Mouse (Mus musculus): ENCODE measurements around the gene Pcgf6.

Pcgf6 gene

GRCm38 (mm10) chr19:47050271-47051032, at the start of gene Pcgf6:
Gene Pcgf6 (minus strand): TSS chr19:47050906.
- DNase-seq, result peak; percentile 75 to 81

GRCm38 (mm10) chr19:47090550-47091156, 39.9 kb upstream of the Pcgf6 start, which contains the start of the genes Usmg5 and Pdcd11:
Gene Usmg5 (minus strand): TSS chr19:47090647.
Gene Pdcd11 (plus strand): TSS chr19:47090768.
- DNase-seq, result peak; percentile 91 to 92

GRCm38 (mm10) chr19:47089718-47090525, 39.2 kb upstream of the Pcgf6 start:
- DNase-seq, result no peak

GRCm38 (mm10) chr19:47088226-47088625, 37.5 kb upstream of the Pcgf6 start:
- no peak for DNase-seq

- DNase-seq, result peak; percentile 83 to 86
These were observed 17.4 kb upstream of the Pcgf6 start for GRCm38 (mm10) chr19:47067924-47068611.

GRCm38 (mm10) chr19:47067096-47067882, 16.6 kb upstream of the Pcgf6 start, which contains the start of gene Taf5:
Gene Taf5 (plus strand): TSS chr19:47067746.
- peak; percentile 95 to 97 for DNase-seq

- DNase-seq, result no peak
These were observed 15.2 kb upstream of the Pcgf6 start for GRCm38 (mm10) chr19:47065860-47066259.

GRCm38 (mm10) chr19:47057684-47058083, 7.0 kb upstream of the Pcgf6 start:
- DNase-seq, result no peak

- no peak for DNase-seq
These were observed 2.8 kb upstream of the Pcgf6 start for GRCm38 (mm10) chr19:47053471-47053870.

- DNase-seq, result no peak
These were observed 2.2 kb upstream of the Pcgf6 start for GRCm38 (mm10) chr19:47052927-47053326.

GRCm38 (mm10) chr19:47049840-47050239, 866 bp downstream of the Pcgf6 start:
- no peak for DNase-seq

- no peak for DNase-seq
These were observed 1.6 kb downstream of the Pcgf6 start for GRCm38 (mm10) chr19:47049061-47049460.

- no peak for DNase-seq
These were observed 3.4 kb downstream of the Pcgf6 start for GRCm38 (mm10) chr19:47047236-47047833.

- no peak for DNase-seq
These were observed 4.4 kb downstream of the Pcgf6 start for GRCm38 (mm10) chr19:47046343-47046742.

- DNase-seq, result no peak
These were observed 7.1 kb downstream of the Pcgf6 start for GRCm38 (mm10) chr19:47043608-47044007.

- DNase-seq, result no peak
These were observed 9.8 kb downstream of the Pcgf6 start for GRCm38 (mm10) chr19:47040720-47041473.

GRCm38 (mm10) chr19:47036596-47036995, 14.1 kb downstream of the Pcgf6 start:
- DNase-seq, result no peak

GRCm38 (mm10) chr19:47034916-47035315, 15.8 kb downstream of the Pcgf6 start:
- no peak for DNase-seq

- DNase-seq, result no peak
These were observed 18.9 kb downstream of the Pcgf6 start for GRCm38 (mm10) chr19:47031770-47032169.

GRCm38 (mm10) chr19:47029796-47030195, 20.9 kb downstream of the Pcgf6 start:
- no peak for DNase-seq

GRCm38 (mm10) chr19:47026513-47026912, 24.2 kb downstream of the Pcgf6 start:
- no peak for DNase-seq

Measured in thymus, adult 18-20 months (tissue).